Mouse (Mus musculus): ENCODE measurements around the gene Fscn2.

DNA sequence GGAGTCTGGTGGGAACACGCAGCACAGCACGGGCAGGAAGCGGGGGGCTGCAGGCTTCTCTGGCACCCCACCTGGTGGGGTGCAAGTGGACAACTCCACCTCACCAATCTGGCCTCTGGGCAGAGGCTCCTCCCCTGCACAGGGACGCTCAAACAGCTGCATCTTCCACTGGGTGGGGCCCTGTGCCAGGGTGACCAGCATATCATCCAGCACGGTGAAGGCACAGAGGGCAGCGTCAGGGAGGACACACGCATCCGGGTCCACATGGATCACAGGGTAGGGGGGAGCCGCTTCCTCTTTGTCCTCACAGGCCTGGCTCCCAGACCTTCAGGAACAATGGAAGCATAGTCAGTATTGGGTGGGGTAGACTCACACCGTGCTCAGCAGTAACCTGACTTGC lies 16.0 kb downstream of the Fscn2 start:
- TF ChIP-seq POLR2A (IDR thresholded peaks at IDR 0.05; ENCODE audit: insufficient read depth, low read length) (no peak), CTCF (IDR thresholded peaks at IDR 0.05; ENCODE audit: low read depth, low read length) (no peak)
